Mouse (Mus musculus): ENCODE data around the gene Arnt. TPM values are rescaled to one million over a fixed set of nuclear protein-coding genes. Genes with fewer than 3 reads are reported as not detected.
A peak's percentile ranks its signal among the peaks of the same experiment; 100 is the strongest.

Gene Arnt
- polyA plus RNA-seq, 1 experiment = 43.3 TPM

DNA sequence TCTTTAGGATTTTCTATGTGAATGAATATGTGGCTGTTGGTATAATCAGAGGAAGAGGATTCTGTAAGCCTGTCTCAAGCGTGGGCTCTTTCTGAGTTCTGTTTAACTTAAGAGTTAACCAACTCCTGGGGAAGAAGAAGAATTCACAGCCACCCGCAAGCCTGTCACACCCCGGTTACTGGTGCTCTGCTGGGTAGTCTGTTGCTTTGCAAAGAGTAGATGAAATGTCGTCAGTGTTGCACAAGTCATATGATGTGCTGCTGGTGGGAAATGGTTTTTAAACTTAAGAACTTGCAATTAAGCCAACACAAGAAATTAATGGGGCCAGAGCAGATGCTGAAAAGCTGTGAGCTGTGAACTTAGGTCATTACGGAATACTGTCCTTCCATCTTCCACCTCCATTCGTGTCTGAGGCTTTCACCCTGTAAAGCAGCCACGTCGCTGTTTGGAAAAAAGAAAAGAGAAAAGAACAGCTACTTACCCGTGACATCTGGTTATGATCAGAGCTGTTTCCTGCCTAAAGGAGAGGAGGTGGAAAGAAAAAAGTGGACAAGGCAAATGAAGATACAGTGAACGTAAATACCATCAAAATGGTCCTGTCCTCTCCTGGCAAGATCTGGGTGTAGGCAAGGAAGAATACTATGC is 65.4 kb downstream of the Arnt start:
- H3K27ac ChIP-seq (ENCODE audit: insufficient read depth, low read depth, low read length) = peak overlapping the region; percentile 84
- H3K4me1 ChIP-seq (ENCODE audit: control insufficient read depth, insufficient read depth, low read length) = peaks cover 74% of the 10 kb centered on the region
- no peak for TF ChIP-seq POLR2A (IDR thresholded peaks at IDR 0.05; ENCODE audit: borderline replicate concordance, low read depth, low read length)
- TF ChIP-seq CTCF (IDR thresholded peaks at IDR 0.05; ENCODE audit: low read depth, low read length) = no peak
- no peak overlapping the region for H3K4me3 ChIP-seq (ENCODE audit: insufficient read depth, low read length)

DNA sequence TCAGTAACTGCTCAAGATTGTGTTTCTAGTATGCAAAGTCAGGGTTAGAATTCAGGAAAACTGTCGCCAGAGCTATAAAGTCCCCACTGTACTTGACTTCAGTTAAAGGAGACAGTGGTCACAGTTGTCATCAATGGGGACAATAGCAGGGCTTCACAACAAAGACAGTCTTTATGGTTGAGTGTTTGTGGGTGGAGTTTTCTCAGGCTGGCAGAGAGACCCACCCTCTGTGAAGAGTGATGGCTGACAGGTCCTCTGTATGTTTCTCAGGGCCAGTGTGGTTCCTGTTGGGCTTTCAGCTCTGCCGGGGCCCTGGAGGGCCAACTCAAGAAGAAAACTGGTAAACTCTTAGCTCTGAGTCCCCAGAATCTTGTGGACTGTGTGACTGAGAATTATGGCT is 68.1 kb downstream of the Arnt start:
- peaks cover 63% of the 10 kb centered on the region for H3K4me1 ChIP-seq (ENCODE audit: control insufficient read depth, insufficient read depth, low read length)
- no peak overlapping the region for H3K4me3 ChIP-seq (ENCODE audit: insufficient read depth, low read length)
- TF ChIP-seq POLR2A (IDR thresholded peaks at IDR 0.05; ENCODE audit: borderline replicate concordance, low read depth, low read length) (no peak), CTCF (IDR thresholded peaks at IDR 0.05; ENCODE audit: low read depth, low read length) (no peak)
- no peak overlapping the region for H3K27ac ChIP-seq (ENCODE audit: insufficient read depth, low read depth, low read length)

DNA sequence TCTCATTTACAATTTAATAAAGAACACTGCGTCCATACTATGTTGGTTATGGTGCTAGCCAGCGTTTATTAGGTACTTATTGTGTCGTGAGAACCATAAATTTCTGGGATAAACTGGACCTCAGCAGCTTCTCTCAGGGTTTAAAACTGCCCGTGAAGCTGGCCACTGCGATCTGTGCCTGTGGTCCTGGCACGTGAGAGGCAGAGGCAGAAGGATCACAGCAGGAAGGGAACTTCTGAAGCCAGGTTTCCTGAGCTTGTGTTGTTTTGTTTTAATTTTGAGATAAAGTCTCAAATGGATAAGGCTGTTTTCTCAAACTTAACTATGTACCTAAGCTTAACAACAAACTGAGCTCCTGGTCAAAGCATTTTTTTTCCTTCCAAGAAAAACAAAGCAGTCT is 75.2 kb downstream of the Arnt start:
- H3K4me1 ChIP-seq (ENCODE audit: control insufficient read depth, insufficient read depth, low read length) = peaks cover 47% of the 10 kb centered on the region
- TF ChIP-seq CTCF (IDR thresholded peaks at IDR 0.05; ENCODE audit: low read depth, low read length) (no peak), POLR2A (IDR thresholded peaks at IDR 0.05; ENCODE audit: borderline replicate concordance, low read depth, low read length) (no peak)
- H3K4me3 ChIP-seq (ENCODE audit: insufficient read depth, low read length) = no peak overlapping the region
- peak overlapping the region; percentile 53 for H3K27ac ChIP-seq (ENCODE audit: insufficient read depth, low read depth, low read length)

DNA sequence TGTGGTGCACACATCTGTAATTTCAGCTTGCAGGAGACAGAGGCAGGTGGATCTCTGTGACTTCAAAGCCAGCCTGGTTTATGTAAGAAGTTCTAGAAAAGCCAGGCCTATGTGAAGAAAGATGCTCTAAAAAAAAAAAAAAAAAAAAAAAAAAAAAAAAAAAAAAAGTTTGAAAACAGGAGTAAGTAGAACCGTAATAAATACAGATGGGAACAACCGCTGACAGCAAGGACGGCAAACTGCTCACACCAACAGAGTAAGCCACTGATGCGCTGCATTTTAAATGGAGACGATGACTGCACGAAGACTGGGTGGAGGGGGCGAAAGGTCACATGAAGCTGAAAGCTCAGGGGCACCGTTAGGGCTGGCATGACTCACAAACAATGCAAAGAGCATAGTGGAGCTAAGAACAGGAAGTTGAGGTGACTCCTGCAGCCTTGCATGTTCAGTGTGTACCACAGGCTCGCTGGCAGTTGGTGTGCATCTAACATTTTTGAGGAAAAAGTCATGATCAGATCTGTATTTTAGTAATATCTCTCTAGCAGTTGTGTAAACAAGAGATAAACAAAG is 77.5 kb downstream of the Arnt start:
- H3K4me1 ChIP-seq (ENCODE audit: control insufficient read depth, insufficient read depth, low read length) = peaks cover 41% of the 10 kb centered on the region
- TF ChIP-seq POLR2A (IDR thresholded peaks at IDR 0.05; ENCODE audit: borderline replicate concordance, low read depth, low read length) = no peak
- TF ChIP-seq CTCF (IDR thresholded peaks at IDR 0.05; ENCODE audit: low read depth, low read length) = no peak
- H3K27ac ChIP-seq (ENCODE audit: insufficient read depth, low read depth, low read length) = peak overlapping the region; percentile 75
- H3K4me3 ChIP-seq (ENCODE audit: insufficient read depth, low read length) = no peak overlapping the region

GRCm38 (mm10) chr3:95516614-95517041 is 82.4 kb downstream of the Arnt start:
- H3K4me3 ChIP-seq (ENCODE audit: insufficient read depth, low read length) = no peak overlapping the region
- no peak overlapping the region for H3K27ac ChIP-seq (ENCODE audit: insufficient read depth, low read depth, low read length)
- H3K4me1 ChIP-seq (ENCODE audit: control insufficient read depth, insufficient read depth, low read length) = peaks cover 44% of the 10 kb centered on the region
- TF ChIP-seq CTCF (IDR thresholded peaks at IDR 0.05; ENCODE audit: low read depth, low read length) (no peak), POLR2A (IDR thresholded peaks at IDR 0.05; ENCODE audit: borderline replicate concordance, low read depth, low read length) (no peak)

DNA sequence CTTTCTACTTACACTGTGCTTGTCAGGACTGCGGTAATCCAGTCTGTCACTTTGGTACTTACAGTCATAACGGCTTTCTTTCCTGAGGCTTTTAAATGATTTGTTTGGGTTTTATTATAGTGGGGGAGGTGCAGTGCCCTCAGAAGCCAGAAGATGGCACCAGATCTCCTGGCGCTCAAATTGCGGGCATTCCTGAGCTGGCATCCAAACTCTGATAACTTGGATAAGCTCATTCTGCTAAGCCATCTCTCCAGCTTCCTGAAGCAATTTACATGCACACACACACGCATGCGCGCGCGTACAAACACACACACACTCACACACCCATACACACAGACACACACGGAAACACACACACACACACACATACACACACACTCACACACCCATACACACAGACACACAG is 83.3 kb downstream of the Arnt start:
- no peak overlapping the region for H3K4me3 ChIP-seq (ENCODE audit: insufficient read depth, low read length)
- TF ChIP-seq POLR2A (IDR thresholded peaks at IDR 0.05; ENCODE audit: borderline replicate concordance, low read depth, low read length) (no peak), CTCF (IDR thresholded peaks at IDR 0.05; ENCODE audit: low read depth, low read length) (peak; percentile 63)
- peaks cover 47% of the 10 kb centered on the region for H3K4me1 ChIP-seq (ENCODE audit: control insufficient read depth, insufficient read depth, low read length)
- H3K27ac ChIP-seq (ENCODE audit: insufficient read depth, low read depth, low read length) = peak overlapping the region; percentile 39

DNA sequence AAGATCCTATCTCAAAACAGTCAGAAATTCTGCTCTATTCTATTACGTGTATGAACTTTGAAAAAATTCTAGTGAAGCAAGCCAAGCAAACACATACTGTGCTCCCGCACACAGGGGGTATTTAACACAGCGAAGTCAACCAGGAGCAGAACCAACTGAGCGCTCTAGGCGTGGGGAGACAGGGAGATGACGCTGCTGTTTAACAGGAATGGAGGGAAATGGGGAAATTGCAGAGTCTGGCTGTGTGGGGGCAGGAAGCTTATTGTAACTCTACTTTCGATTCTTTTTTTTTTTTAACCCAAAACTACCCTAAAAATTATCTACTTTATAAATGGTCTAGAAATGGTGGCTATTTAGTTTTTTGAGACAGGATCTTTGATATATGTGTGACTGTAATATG is 84.7 kb downstream of the Arnt start:
- Histone ChIP-seq H3K4me3 (ENCODE audit: insufficient read depth, low read length) (no peak overlapping the region), H3K4me1 (ENCODE audit: control insufficient read depth, insufficient read depth, low read length) (peaks cover 59% of the 10 kb centered on the region), H3K27ac (ENCODE audit: insufficient read depth, low read depth, low read length) (peak overlapping the region; percentile 87)
- TF ChIP-seq POLR2A (IDR thresholded peaks at IDR 0.05; ENCODE audit: borderline replicate concordance, low read depth, low read length) = no peak
- no peak for TF ChIP-seq CTCF (IDR thresholded peaks at IDR 0.05; ENCODE audit: low read depth, low read length)

- Histone ChIP-seq H3K4me3 (ENCODE audit: insufficient read depth, low read length) (no peak overlapping the region), H3K4me1 (ENCODE audit: control insufficient read depth, insufficient read depth, low read length) (peaks cover 61% of the 10 kb centered on the region), H3K27ac (ENCODE audit: insufficient read depth, low read depth, low read length) (peak overlapping the region; percentile 87)
- TF ChIP-seq POLR2A (IDR thresholded peaks at IDR 0.05; ENCODE audit: borderline replicate concordance, low read depth, low read length) (no peak), CTCF (IDR thresholded peaks at IDR 0.05; ENCODE audit: low read depth, low read length) (no peak)
Observed at GRCm38 (mm10) chr3:95519315-95519714, 85.1 kb downstream of the Arnt start.

DNA sequence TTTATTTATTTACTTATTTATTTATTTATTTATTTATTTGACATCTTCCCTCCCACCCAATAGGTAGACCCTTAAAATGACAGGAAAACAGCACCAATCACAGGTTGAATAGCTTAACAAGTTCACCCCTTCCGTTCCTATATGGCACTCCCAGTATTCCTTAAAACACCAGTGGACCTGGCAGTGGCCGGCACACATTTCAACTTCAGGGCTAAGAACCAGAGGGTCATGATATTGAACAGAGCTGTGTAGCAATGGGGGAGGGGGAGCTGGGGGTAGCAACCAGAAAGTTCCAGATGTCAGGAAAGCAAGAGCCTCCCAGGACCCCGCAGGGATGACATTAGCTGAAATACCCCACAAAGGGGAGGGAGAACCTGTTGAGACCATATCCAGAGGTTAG is 85.9 kb downstream of the Arnt start:
- H3K4me3 ChIP-seq (ENCODE audit: insufficient read depth, low read length) = no peak overlapping the region
- peak overlapping the region; percentile 84 for H3K27ac ChIP-seq (ENCODE audit: insufficient read depth, low read depth, low read length)
- H3K4me1 ChIP-seq (ENCODE audit: control insufficient read depth, insufficient read depth, low read length) = peaks cover 61% of the 10 kb centered on the region
- TF ChIP-seq CTCF (IDR thresholded peaks at IDR 0.05; ENCODE audit: low read depth, low read length) (no peak), POLR2A (IDR thresholded peaks at IDR 0.05; ENCODE audit: borderline replicate concordance, low read depth, low read length) (no peak)

DNA sequence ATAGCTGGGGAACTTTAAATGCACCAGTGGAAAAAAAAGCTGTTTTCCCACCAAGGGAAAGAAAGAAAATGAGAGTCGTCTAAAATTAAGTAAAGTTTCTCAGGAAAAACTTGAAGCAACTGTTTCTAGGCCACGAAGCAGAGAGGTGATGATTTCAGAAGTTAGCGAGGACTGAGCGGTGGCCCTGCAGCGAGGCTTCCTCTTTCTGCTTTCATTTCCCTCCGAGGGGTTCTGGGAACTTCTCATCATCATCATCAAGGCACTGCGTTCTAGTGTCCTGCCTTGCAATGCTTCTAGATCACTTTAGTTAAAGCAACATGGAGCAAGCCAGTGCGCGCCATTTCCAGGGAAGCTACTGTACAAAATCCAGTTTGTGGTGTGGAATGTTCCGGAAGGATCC is 87.0 kb downstream of the Arnt start:
- peaks cover 59% of the 10 kb centered on the region for H3K4me1 ChIP-seq (ENCODE audit: control insufficient read depth, insufficient read depth, low read length)
- H3K4me3 ChIP-seq (ENCODE audit: insufficient read depth, low read length) = peak overlapping the region; percentile 7; the same call in 1 of the 2 replicates
- TF ChIP-seq CTCF (IDR thresholded peaks at IDR 0.05; ENCODE audit: low read depth, low read length) (no peak), POLR2A (IDR thresholded peaks at IDR 0.05; ENCODE audit: borderline replicate concordance, low read depth, low read length) (no peak)
- H3K27ac ChIP-seq (ENCODE audit: insufficient read depth, low read depth, low read length) = peak overlapping the region; percentile 95

All from bone marrow macrophage, adult 2 months (primary cell).